Mouse (Mus musculus) embryonic facial prominence, embryonic 13.5 days (tissue): ENCODE measurements around the gene Rabl2. TPM values are rescaled to one million over a fixed set of nuclear protein-coding genes. Genes with fewer than 3 reads are reported as not detected.
A peak's percentile ranks its signal among the peaks of the same experiment; 100 is the strongest.

Source experiments
- ATAC-seq: fragments of 200-750 bp; cut with Nextera tagmentation; 2 replicates; pipeline ENCODE4 v1.8.0; 2017; ENCODE audit warnings: low read depth; ENCODE audit not compliant: insufficient number of reproducible peaks, insufficient read depth, low FRiP score, low TSS enrichment
- H3K27ac ChIP-seq: fragments of 300-500 bp; sonication (generic); 2 replicates; pipeline ENCODE4 v1.5.1; 2015; ENCODE audit warnings: moderate library complexity, mild to moderate bottlenecking, inconsistent platforms
- H3K27me3 ChIP-seq: fragments of 300-500 bp; sonication (generic); 2 replicates; pipeline ENCODE4 v1.6.1; 2015; ENCODE audit warnings: mild to moderate bottlenecking, inconsistent platforms
- H3K36me3 ChIP-seq: fragments of 300-500 bp; sonication (generic); 2 replicates; pipeline ENCODE4 v1.6.1; 2015; ENCODE audit warnings: mild to moderate bottlenecking, inconsistent platforms
- H3K4me1 ChIP-seq: fragments of 300-500 bp; sonication (generic); 2 replicates; pipeline ENCODE4 v1.6.1; 2015; ENCODE audit warnings: inconsistent platforms
- H3K4me2 ChIP-seq: fragments of 300-500 bp; sonication (generic); 2 replicates; pipeline ENCODE4 v1.6.1; 2015; ENCODE audit warnings: moderate library complexity, mild to moderate bottlenecking, inconsistent platforms
- H3K4me3 ChIP-seq: fragments of 300-500 bp; sonication (generic); 2 replicates; pipeline ENCODE4 v1.5.1; 2015; ENCODE audit warnings: mild to moderate bottlenecking, inconsistent platforms
- H3K9ac ChIP-seq: fragments of 300-500 bp; sonication (generic); 2 replicates; pipeline ENCODE4 v1.6.1; 2015; ENCODE audit warnings: mild to moderate bottlenecking, inconsistent platforms
- H3K9me3 ChIP-seq: fragments of 300-500 bp; sonication (generic); 2 replicates; pipeline ENCODE4 v1.6.1; 2016; ENCODE audit warnings: inconsistent platforms
- WGBS: fragments of 180-500 bp; shearing (Covaris S2); methylation state at CpG from one replicate; pipeline ENCODE4 v1.1.7; 2015; ENCODE audit warnings: mixed read lengths; 5-methylcytosine and 5-hydroxymethylcytosine counted together
- polyA plus RNA-seq: library from polyadenylated mRNA; unstranded; fragments of >200 nt; fragmentation: Nextera tagmentation; extraction: Ambion mirVana; gene quantifications from 2 replicates; pipeline ENCODE4 v1.2.1, GENCODE M21; 2015

The Rabl2 gene
- polyA plus RNA-seq, 1 experiment from 2014 or later, result 51.5 TPM

GRCm38 (mm10) chr15:89548837-89549236, 42.9 kb downstream of the Rabl2 start:
- Histone ChIP-seq H3K36me3 (peaks cover 68% of the 10 kb centered on the region), H3K4me3 (no peak overlapping the region), H3K9ac (0 out of 2 replicates have a peak overlapping the region, but pooled peaks have one; percentile 11), H3K27me3 (peaks cover 30% of the 10 kb centered on the region), H3K4me2 (peak overlapping the region; percentile 59; the same call in 1 of the 2 replicates), H3K27ac (no peak overlapping the region), H3K9me3 (no peaks in the 10 kb centered on the region), H3K4me1 (peaks cover 18% of the 10 kb centered on the region)
- 50% methylated on average over 11 of the region's 11 CpGs for WGBS
- ATAC-seq, result no peak; the same call in 1 of the 2 replicates

DNA sequence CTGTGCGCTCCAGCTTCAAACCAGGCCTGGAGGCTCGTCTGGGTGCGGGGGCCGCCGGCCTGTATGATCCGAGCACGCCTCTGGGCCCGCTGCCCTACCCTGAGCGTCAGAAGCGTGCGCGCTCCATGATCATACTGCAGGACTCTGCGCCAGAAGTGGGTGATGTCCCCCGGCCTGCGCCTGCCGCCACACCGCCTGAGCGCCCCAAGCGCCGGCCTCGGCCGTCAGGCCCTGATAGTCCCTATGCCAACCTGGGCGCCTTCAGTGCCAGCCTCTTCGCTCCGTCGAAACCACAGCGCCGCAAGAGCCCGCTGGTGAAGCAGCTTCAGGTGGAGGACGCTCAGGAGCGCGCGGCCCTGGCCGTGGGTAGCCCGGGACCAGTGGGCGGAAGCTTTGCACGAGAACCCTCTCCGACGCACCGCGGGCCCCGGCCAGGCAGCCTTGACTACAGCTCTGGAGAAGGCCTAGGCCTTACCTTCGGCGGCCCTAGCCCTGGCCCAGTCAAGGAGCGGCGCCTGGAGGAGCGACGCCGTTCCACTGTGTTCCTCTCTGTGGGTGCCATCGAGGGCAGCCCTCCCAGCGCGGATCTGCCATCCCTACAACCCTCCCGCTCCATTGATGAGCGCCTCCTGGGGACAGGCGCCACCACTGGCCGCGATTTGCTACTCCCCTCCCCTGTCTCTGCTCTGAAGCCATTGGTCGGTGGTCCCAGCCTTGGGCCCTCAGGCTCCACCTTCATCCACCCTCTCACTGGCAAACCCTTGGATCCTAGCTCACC, 43.7 kb downstream of the Rabl2 start:
- Histone ChIP-seq H3K9ac (peak overlapping the region; percentile 64), H3K27me3 (peaks cover 30% of the 10 kb centered on the region), H3K27ac (no peak overlapping the region), H3K9me3 (no peaks in the 10 kb centered on the region), H3K36me3 (peaks cover 72% of the 10 kb centered on the region), H3K4me2 (peak overlapping the region; percentile 59), H3K4me1 (peaks cover 18% of the 10 kb centered on the region), H3K4me3 (peak overlapping the region; percentile 33)
- peak; percentile 53 for ATAC-seq
- 19% methylated on average over 55 of the region's 58 CpGs for WGBS

- Histone ChIP-seq H3K27ac (no peak overlapping the region), H3K9me3 (no peaks in the 10 kb centered on the region), H3K4me2 (peak overlapping the region; percentile 59), H3K36me3 (peaks cover 73% of the 10 kb centered on the region), H3K27me3 (peaks cover 30% of the 10 kb centered on the region), H3K4me1 (peaks cover 18% of the 10 kb centered on the region), H3K9ac (peak overlapping the region; percentile 64; the same call in 1 of the 2 replicates), H3K4me3 (peak overlapping the region; percentile 33)
- WGBS, result 55% methylated on average over 8 of the region's 8 CpGs
- no peak for ATAC-seq
These were observed 44.4 kb downstream of the Rabl2 start for GRCm38 (mm10) chr15:89547321-89547720.

GRCm38 (mm10) chr15:89544171-89544570, 47.6 kb downstream of the Rabl2 start:
- H3K9me3 ChIP-seq, result no peaks in the 10 kb centered on the region
- ATAC-seq, result no peak
- no peak overlapping the region for H3K4me2 ChIP-seq
- H3K9ac ChIP-seq, result no peak overlapping the region
- H3K4me3 ChIP-seq, result no peak overlapping the region
- no peak overlapping the region for H3K27ac ChIP-seq
- peaks cover 18% of the 10 kb centered on the region for H3K4me1 ChIP-seq
- H3K27me3 ChIP-seq, result peaks cover 30% of the 10 kb centered on the region
- H3K36me3 ChIP-seq, result peaks cover 57% of the 10 kb centered on the region
- 66% methylated on average over 7 of the region's 7 CpGs for WGBS

DNA sequence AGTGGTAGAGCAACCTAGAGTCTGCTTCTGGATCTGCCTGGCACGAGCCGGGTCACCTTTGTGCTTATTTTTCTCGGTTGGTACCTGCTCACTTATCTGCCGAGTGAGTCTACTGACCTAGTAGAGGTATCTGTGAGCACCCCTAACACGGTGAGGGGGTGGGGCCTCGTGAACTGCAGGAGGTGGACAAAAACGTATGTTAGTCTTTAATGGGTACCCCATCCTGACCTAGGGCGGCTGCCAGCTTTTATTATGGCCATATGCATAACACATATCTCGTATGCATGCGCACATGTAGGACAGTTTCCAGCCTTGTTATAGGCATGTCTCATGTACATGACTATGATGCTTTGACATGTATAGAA, 57.9 kb downstream of the Rabl2 start:
- Histone ChIP-seq H3K27me3 (no peaks in the 10 kb centered on the region; the same call in 1 of the 2 replicates), H3K4me1 (peaks cover 14% of the 10 kb centered on the region), H3K27ac (no peak overlapping the region), H3K36me3 (peaks cover 12% of the 10 kb centered on the region), H3K4me3 (no peak overlapping the region), H3K9me3 (no peaks in the 10 kb centered on the region), H3K9ac (no peak overlapping the region), H3K4me2 (no peak overlapping the region)
- no peak for ATAC-seq
- whole genome bisulfite sequencing, result 85% methylated on average over 10 of the region's 10 CpGs

- H3K4me1 ChIP-seq, result peaks cover 14% of the 10 kb centered on the region
- H3K4me2 ChIP-seq, result peak overlapping the region; percentile 50
- 70% methylated on average over 23 of the region's 23 CpGs for WGBS
- no peaks in the 10 kb centered on the region for H3K9me3 ChIP-seq
- H3K36me3 ChIP-seq, result peaks cover 12% of the 10 kb centered on the region
- no peak overlapping the region for H3K27ac ChIP-seq
- no peak for ATAC-seq
- peak overlapping the region; percentile 27 for H3K4me3 ChIP-seq
- H3K9ac ChIP-seq, result peak overlapping the region; percentile 61
- H3K27me3 ChIP-seq, result no peaks in the 10 kb centered on the region; the same call in 1 of the 2 replicates
These were observed 58.5 kb downstream of the Rabl2 start for GRCm38 (mm10) chr15:89532924-89533842.

Other genes starting within 250 kb of the Rabl2 start
- 53.3 and 62.2 TPM in 2 replicates for gene Lmf2, start 236.3 kb downstream of the Rabl2 start, polyA plus RNA-seq
- gene Ncaph2, start 236.2 kb downstream of the Rabl2 start, polyA plus RNA-seq, result 164 and 188 TPM in 2 replicates
- 4.6 and 4.7 TPM in 2 replicates for gene Sco2, start 218.1 kb downstream of the Rabl2 start, polyA plus RNA-seq
- gene Tymp, start 214.9 kb downstream of the Rabl2 start, polyA plus RNA-seq, result 1.4 and 1.6 TPM in 2 replicates
- gene Odf3b, start 212.6 kb downstream of the Rabl2 start, polyA plus RNA-seq, result 0.54 and 0.93 TPM in 2 replicates
- gene Klhdc7b, start 207.0 kb downstream of the Rabl2 start, polyA plus RNA-seq, result not detected in 2 replicates
- gene Syce3, start 181.4 kb downstream of the Rabl2 start, polyA plus RNA-seq, result not detected in 2 replicates
- 0.55 and 0.66 TPM in 2 replicates for gene Cpt1b, start 166.1 kb downstream of the Rabl2 start, polyA plus RNA-seq
- 5.5 and 6.0 TPM in 2 replicates for gene C730034F03Rik, start 162.3 kb downstream of the Rabl2 start, polyA plus RNA-seq
- gene Gm44502, start 162.2 kb downstream of the Rabl2 start, polyA plus RNA-seq, result not detected in 2 replicates
- gene Chkb, start 162.0 kb downstream of the Rabl2 start, polyA plus RNA-seq, result 59.3 and 71.1 TPM in 2 replicates
- 2.8 and 5.4 TPM in 2 replicates for gene Mapk8ip2, start 138.0 kb downstream of the Rabl2 start, polyA plus RNA-seq
- 20.8 and 22.9 TPM in 2 replicates for gene Arsa, start 114.5 kb downstream of the Rabl2 start, polyA plus RNA-seq
- gene Shank3, start 92.3 kb downstream of the Rabl2 start, polyA plus RNA-seq, result 2.2 and 2.9 TPM in 2 replicates
- 0.35 and 0.48 TPM in 2 replicates for gene Acr, start 23.6 kb downstream of the Rabl2 start, polyA plus RNA-seq
- gene Syt10, start 249.9 kb upstream of the Rabl2 start, polyA plus RNA-seq, result 0.18 TPM in 1 of 2 replicates, not detected in the other